Mouse (Mus musculus): Measurements from ENCODE around the gene Gm17660. TPM values are rescaled to one million over a fixed set of nuclear protein-coding genes. Genes with fewer than 3 reads are reported as not detected.
A peak's percentile ranks its signal among the peaks of the same experiment; 100 is the strongest.
"Not testable (repeated sequence)": the region's sequence is repeated elsewhere in the genome, so short reads cannot be mapped to it uniquely, and the experiment has no call there.

The Gm17660 gene
- total RNA-seq, 2 experiments from 2014 or later: not detected

- DNase-seq: no peak
Observed at GRCm38 (mm10) chr5:104039154-104039932, 38.1 kb downstream of the Gm17660 start.

DNA sequence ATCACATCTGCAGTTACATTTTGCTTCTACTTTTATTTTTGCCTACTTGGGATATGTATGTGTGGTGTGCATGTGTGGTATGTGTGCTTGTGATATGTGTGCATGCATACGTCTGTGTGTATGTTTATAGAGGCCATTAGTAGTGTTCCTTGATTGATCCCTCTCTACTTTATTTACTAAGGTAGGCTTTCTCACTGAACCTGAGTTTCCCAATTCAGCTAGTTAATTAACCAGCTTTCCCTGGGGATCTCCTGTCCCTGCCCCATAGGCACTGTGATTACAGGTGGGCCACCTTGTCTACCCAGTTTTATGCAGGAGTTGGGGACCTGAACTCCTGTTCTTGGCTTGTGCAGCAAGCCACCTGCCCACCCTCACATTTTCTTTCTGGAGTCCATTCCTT is 40.7 kb downstream of the Gm17660 start:
- DNase-seq: no peak

DNA sequence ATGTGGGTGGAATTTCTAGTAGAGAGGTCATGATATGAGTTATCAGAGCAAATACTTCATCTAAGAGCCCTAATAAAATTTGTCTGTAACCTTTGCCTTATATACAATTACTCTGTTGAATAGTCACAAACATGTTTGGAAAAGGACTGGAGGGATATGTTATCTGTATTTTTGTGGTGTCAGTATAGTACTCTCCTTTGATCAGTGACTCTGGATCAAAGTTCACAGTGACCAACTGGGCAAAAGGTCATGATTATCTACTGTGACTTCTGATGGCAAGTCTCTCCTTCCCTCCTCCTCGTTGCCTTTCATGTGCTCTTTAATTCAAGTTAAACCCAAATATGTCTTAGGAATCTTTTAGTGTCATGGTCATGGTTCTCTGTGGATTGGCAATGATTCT is 41.6 kb downstream of the Gm17660 start:
- no peak for DNase-seq

GRCm38 (mm10) chr5:104035066-104035465 is 42.3 kb downstream of the Gm17660 start:
- DNase-seq: no peak

GRCm38 (mm10) chr5:104032434-104033097 is 44.8 kb downstream of the Gm17660 start:
- DNase-seq: no peak

GRCm38 (mm10) chr5:104025245-104025854 is 52.1 kb downstream of the Gm17660 start:
- no peak for DNase-seq

- DNase-seq: no peak
Observed at GRCm38 (mm10) chr5:104024762-104025161, 52.6 kb downstream of the Gm17660 start.

- DNase-seq: not testable (repeated sequence)
Observed at GRCm38 (mm10) chr5:104024193-104024592, 53.2 kb downstream of the Gm17660 start.

DNA sequence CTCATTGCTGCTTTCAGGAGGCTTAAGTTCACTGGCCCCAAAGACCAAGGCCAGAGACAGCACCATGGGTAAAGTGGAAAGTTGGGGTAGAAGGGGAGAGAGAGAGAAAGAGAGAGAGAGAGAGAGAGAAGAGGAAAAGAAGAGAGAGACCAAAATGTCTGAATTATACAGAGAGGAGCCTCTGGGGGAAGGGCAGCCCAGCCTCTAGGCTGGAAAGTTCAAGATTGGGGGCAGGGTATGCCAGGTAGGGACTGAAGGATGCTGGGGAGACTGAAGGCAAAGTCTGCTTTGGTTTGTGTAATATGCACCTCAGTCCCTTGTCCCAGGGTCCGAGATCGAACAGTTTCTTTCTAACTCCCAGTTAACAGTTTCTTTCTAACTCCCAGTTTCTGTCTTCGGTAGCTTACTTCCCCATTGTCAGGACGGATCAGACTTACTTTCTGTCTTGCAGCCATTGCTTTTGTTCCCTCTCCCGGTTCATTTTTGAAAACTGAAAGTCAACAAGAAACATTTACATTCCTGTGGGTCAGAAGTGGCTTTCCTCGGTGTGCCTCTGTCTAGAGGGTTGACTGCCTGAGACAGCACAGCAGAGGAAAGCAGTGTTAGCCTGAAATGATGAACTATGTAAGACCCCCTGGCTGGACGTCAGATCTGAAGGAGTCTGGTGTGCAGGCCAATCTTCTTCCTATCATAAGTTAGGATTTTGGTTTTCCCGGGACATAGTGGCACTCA is 54.0 kb downstream of the Gm17660 start:
- no peak for DNase-seq

GRCm38 (mm10) chr5:104022558-104022957 is 54.9 kb downstream of the Gm17660 start:
- DNase-seq: no peak

GRCm38 (mm10) chr5:104021597-104022378 is 55.6 kb downstream of the Gm17660 start, which contains the start of gene Hsd17b11:
Gene Hsd17b11, minus strand, starts transcription at chr5:104021919.
- DNase-seq: peak; percentile 64 to 70

Small RNA genes lying within 50 kb of the gene (microRNA-seq; reads per million reads assigned to microRNA genes)
- gene Mir5619: 0.30 to 0.63 reads per million in 2 experiments

Other genes starting within 250 kb of the Gm17660 start
- gene Klhl8, start 166.3 kb downstream of the Gm17660 start, total RNA-seq (2021): 10 to 100 TPM; 35.0 to 36.1 TPM
- gene Hsd17b13, start 100.2 kb downstream of the Gm17660 start, total RNA-seq (2021): not detected
- 10 to 100 TPM; 47.1 to 49.8 TPM for gene Hsd17b11, start 55.7 kb downstream of the Gm17660 start, total RNA-seq (2021)
- gene Nudt9, start 31.3 kb downstream of the Gm17660 start, total RNA-seq (2021): 10 to 100 TPM; 70.8 to 71.3 TPM
- gene Sparcl1, start 36.1 kb upstream of the Gm17660 start, total RNA-seq (2021): 1,000 to 10,000 TPM; 1,408 to 1,415 TPM
- under 1 TPM in 1 of 2 experiments, not detected in 1; 0.08 TPM for gene Dspp, start 93.1 kb upstream of the Gm17660 start, total RNA-seq (2021)
- 1 to 10 TPM; 4.0 to 4.5 TPM for gene Dmp1, start 125.0 kb upstream of the Gm17660 start, total RNA-seq (2021)
- under 1 TPM in 1 of 2 experiments, not detected in 1; 0.22 TPM for gene Ibsp, start 221.6 kb upstream of the Gm17660 start, total RNA-seq (2021)
- gene Mepe, start 247.7 kb upstream of the Gm17660 start, total RNA-seq (2021): not detected

Data from layer of hippocampus, postnatal 36 days (tissue).